Mouse (Mus musculus) spleen, embryonic (tissue): ENCODE data around the gene 4921536K21Rik.

Source experiments
- CTCF ChIA-PET: fragments of 350-600 bp; sonication (Branson Sonifier 250); formaldehyde crosslinking; loops from one replicate; lab custom pipeline; 2022; lab: Charles Lee

4921536K21Rik gene

GRCm38 (mm10) chr11:3912100-3912874 is 17.4 kb upstream of the 4921536K21Rik start:
- CTCF ChIA-PET: interaction anchor here (0.6 kb wide), 1 partner anchor 181 kb away, joined by 3 read pairs; no protein-coding TSS in a partner anchor

- CTCF ChIA-PET: interaction anchor here (0.7 kb wide), 1 partner anchor 56 kb away, joined by 6 read pairs; no protein-coding TSS in a partner anchor
Measured at GRCm38 (mm10) chr11:3911440-3911839, 16.5 kb upstream of the 4921536K21Rik start.

GRCm38 (mm10) chr11:3910513-3911310 is 15.8 kb upstream of the 4921536K21Rik start:
- CTCF ChIA-PET: interaction anchor here (0.7 kb wide), 1 partner anchor 57 kb away, joined by 6 read pairs; no protein-coding TSS in a partner anchor

GRCm38 (mm10) chr11:3909236-3909635 is 14.3 kb upstream of the 4921536K21Rik start:
- CTCF ChIA-PET: no interaction called here

- CTCF ChIA-PET: no interaction called here
Measured at GRCm38 (mm10) chr11:3905446-3905845, 10.5 kb upstream of the 4921536K21Rik start.

DNA sequence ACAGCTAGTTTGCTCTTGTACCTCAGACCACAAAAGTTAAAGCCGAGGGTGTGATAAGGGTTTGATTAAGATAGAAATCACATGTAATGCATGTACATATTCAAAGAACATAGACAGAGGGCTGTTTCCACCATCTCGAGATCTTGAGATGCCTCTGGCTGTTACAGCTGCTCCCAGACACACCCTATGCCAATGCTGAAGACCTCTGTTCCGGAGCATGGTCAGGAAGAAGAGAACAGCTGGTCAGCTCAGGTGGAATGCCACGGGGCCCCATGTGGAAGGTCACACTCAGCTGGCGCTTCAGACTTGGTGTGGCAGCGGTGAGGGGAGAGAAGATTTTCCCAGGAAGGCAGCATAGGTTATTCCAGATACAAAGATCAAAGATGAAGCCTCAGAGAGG is 9.8 kb upstream of the 4921536K21Rik start:
- CTCF ChIA-PET: no interaction called here

DNA sequence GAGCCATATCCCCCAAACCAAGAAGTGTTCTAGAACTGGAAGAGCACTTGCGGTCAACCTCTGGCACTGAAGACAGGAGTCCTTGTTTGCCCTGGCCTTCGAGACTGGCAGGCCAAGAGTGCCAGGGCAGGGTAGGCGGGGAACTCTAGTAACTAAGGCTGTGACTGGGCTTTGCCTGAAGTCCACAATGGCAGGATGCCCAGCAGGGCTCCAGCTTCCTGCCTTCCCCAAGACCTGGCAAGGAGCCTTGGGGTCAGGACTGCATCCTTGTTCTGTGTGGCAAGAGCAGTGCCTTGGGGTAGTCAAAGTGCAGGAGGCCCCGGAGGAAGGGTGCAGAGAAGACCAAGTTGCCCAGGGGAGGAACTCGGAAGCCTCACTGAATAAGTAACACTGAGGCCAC is 8.1 kb upstream of the 4921536K21Rik start:
- CTCF ChIA-PET: interaction anchor here (0.6 kb wide), 1 partner anchor 23 kb away, joined by 3 read pairs; no protein-coding TSS in a partner anchor

- CTCF ChIA-PET: no interaction called here
Measured at GRCm38 (mm10) chr11:3902516-3902915, 7.6 kb upstream of the 4921536K21Rik start.

DNA sequence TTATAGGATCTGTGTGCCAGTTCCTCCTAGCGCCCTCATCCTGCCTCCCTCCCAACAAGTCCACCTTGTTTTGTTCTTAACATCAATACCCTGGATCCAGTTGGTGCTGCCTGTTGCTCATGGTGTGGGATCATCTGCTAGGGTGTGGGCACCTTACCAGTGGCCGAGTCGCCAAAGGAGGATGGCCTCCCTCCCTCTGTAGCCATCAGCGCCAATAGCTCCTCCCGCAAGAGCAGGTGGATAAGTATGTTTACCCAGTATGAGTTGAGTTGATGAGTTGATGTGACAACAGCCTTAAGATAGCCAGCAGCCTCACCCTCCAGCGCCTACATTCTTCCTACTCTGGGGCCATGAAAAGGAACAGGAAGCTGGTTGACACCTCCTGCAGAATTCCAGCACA is 5.4 kb upstream of the 4921536K21Rik start:
- CTCF ChIA-PET: no interaction called here

DNA sequence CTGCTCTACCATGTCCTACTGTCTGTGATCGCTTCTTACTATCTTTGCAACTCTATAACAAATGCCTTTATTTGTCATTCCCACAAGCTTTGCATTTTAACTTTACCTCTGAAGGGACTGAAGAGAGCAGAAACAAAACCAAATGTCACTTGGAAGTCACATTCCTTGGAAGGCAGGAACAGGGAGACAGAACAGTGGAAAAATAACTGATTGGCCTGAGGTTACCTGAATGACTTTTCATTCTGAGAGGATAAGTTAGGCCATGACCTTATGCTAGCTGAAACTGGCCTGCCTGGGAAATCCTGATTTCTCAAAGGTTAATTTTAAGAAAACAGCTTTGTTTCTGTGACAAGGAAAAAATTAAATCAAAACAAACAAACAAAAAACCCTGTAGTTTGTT is 1.0 kb upstream of the 4921536K21Rik start:
- CTCF ChIA-PET: no interaction called here

DNA sequence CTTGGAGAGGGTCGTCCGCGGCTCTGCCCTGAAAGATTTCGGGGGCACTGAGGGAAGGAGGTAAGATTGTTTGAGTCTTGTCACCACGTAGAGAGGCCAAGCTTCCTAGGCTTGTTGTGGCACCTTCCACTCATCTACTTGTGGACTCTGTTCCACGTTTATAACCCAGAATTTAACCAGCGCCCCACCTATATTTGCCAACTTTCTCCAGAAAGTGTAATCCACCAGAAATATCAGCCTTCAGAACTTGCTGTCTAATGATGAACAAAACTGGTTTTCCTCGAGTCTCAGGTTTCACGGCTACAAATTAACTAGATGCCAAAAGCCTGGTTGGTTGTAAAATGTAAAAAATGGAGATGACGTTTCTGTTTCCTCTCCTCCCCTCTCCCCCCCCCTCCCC is 560 bp upstream of the 4921536K21Rik start:
- CTCF ChIA-PET: no interaction called here

DNA sequence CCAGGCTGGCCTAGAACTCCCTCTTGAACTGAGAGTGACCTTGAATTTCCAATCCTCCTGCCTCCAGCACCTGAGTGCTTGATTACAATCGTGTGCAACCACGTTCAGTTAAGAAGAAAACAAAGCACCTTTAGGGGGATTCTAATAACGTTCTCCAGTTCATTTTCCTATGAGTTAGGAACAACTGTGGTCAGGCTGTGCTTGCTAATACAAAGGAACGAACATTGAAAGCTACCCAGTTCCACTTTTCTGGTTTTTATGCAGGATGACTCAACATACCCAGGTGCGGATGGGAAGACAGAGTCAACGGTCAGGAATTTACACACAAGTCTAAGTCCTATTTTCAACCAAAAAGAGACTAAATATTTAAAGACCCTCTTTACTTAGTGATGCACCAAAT is 928 bp downstream of the 4921536K21Rik start:
- CTCF ChIA-PET: no interaction called here

DNA sequence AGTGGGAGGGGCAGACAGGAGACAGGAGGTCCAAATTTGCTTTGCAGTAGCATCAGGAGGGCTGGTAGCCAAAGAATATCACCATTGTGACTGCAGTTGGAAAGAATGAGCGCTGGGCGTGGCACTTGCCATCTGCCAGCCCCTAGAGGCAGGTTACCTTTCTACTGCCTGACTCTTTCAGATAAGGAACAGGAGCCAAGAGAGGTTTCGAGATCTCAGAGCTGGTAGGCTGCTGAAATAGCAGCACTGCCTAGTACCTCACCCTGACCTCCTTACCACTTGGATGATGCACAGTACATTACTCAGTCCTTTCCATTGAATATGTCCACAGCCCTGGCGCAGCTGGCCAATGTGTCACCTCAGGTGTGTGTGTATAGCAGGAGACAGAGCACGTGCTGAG is 7.6 kb downstream of the 4921536K21Rik start:
- CTCF ChIA-PET: interaction anchor here (0.6 kb wide), 1 partner anchor 686 kb away, joined by 4 read pairs; no protein-coding TSS in a partner anchor

- CTCF ChIA-PET: no interaction called here
Measured at GRCm38 (mm10) chr11:3883711-3884110, 11.2 kb downstream of the 4921536K21Rik start.

- CTCF ChIA-PET: interaction anchor here (0.6 kb wide), 1 partner anchor 12 kb away, joined by 3 read pairs; no protein-coding TSS in a partner anchor
Measured at GRCm38 (mm10) chr11:3879836-3880235, 15.1 kb downstream of the 4921536K21Rik start.

DNA sequence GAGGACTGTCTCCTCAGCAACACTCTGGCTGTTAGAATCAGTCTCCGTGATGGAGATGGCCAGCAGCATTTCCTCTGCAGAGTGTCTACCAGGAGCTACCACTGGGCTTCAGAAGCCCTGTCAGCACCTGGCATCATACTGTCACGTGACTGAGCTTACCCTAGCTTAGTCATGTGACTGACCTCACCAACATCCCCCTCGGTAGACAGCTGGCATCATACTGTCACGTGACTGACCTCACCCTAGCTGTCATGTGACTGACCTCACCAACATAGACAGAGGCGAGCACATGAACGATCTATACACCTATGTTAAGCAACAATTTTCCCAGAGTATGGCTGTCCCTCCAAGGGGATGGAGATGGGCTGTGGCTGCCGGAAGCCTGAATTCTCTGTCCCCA is 16.2 kb downstream of the 4921536K21Rik start:
- CTCF ChIA-PET: interaction anchor here (1.5 kb wide), 1 partner anchor 31 kb away, joined by 3 read pairs; no protein-coding TSS in a partner anchor

- CTCF ChIA-PET: no interaction called here
Measured at GRCm38 (mm10) chr11:3876419-3876818, 18.5 kb downstream of the 4921536K21Rik start.

DNA sequence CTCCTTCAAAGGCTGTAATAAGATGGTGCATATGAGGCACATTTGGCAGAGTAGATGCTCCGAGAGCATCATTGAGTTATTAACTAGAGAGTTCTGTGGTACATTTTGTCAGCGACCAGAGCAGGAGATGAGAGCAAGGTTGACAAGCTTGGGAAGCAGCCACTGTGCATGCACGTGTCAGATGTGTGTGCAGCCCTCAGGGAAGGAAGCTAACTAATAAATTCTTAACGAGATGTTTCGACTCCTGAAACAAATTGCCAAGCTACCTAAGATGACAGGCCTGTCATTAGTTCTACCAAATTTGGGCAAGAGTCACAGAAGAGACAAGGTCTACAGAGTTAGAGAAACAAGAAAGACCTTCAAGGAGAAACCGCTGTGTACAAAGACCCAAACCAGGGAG is 30.6 kb downstream of the 4921536K21Rik start:
- CTCF ChIA-PET: no interaction called here

DNA sequence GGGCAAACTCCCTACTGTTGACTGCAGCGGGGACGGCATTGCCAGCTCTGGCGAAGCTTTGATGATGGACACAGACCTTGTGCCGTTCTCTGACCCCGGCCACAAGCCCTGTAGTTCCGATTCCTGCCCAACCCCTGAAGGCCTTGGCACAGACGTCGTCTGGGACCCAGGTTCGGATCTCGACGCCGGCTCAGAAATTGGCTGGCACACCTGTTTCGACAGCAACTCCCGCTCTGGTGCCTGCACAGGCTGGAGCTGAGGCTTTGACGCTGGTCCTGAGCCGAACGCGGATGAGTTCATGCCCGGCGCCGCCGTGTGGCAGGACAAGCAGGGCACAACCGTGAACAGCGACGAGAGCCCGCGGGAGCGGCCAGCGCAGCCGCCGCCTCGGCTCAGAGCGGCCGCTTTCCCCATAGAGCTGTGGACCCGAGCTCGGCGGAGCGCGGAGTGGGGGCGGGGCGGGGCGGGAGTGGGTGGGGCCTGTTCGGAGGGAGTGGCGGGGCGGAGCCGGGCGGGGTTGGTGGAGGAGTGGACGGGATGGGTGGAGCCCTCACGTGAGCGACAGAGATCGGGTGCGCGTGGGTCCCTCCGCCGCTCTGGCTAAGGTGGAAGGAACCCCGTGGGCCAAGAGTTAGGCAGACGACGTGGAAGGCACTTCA is 31.3 kb downstream of the 4921536K21Rik start, which contains the start of gene Osbp2:
TSS of gene Osbp2 (minus strand) at position 450 of the 659 bp plus-strand sequence.
- CTCF ChIA-PET: no interaction called here

GRCm38 (mm10) chr11:3862661-3863453 is 32.0 kb downstream of the 4921536K21Rik start:
- CTCF ChIA-PET: no interaction called here

DNA sequence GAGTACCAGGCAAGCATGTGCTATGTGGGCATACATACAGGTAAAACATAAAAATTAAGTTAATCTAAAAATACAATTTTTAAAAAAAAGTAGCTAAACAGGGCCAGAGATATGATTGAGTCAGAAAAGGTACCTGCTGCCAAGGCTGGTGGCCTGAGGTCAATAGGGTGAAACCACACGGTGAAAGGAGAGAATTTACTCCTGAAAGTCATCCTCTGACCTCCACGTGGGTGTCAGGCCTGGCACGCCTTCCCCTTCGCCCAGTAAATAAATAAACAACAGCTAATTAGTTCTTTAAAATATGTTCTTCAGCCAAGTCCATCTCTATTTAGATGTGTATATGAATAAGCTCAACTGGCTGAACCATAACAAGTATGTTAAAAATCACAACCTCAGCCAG is 34.5 kb downstream of the 4921536K21Rik start:
- CTCF ChIA-PET: no interaction called here
